Mouse (Mus musculus) urinary bladder, postnatal 0 days (tissue): Measurements from ENCODE around the gene Gm3776. TPM values are rescaled to one million over a fixed set of nuclear protein-coding genes. Genes with fewer than 3 reads are reported as not detected.

Experiments
- polyA plus RNA-seq: library from polyadenylated mRNA; unstranded; fragments of >200 nt; fragmentation: Nextera tagmentation; extraction: Ambion mirVana; gene quantifications from 2 replicates; pipeline ENCODE4 v1.2.1, GENCODE M21; 2015

The Gm3776 gene
- polyA plus RNA-seq: 1.4 and 1.5 TPM in 2 replicates

GRCm38 (mm10) chr9:78256914-78257313 lies at the start of gene Gm3776:
Gm3776 (plus strand) TSS chr9:78257129.

GRCm38 (mm10) chr9:78230461-78230860 lies 26.5 kb upstream of the Gm3776 start, which contains the start of gene Gsta1:
Gsta1 (plus strand) TSS chr9:78230656.

GRCm38 (mm10) chr9:78289723-78290122 lies 32.8 kb downstream of the Gm3776 start, which contains the start of gene Gm10639:
Gm10639 (plus strand) TSS chr9:78289923.

GRCm38 (mm10) chr9:78314696-78315095 lies 57.8 kb downstream of the Gm3776 start, which contains the start of gene Omt2a:
Omt2a (minus strand) TSS chr9:78314796.

Other genes starting within 250 kb of the Gm3776 start
- not detected in 2 replicates for gene Gcm1, start 205.2 kb upstream of the Gm3776 start, polyA plus RNA-seq
- gene Fbxo9, start 148.1 kb upstream of the Gm3776 start, polyA plus RNA-seq: 32.6 and 35.6 TPM in 2 replicates
- gene Ick, start 147.9 kb upstream of the Gm3776 start, polyA plus RNA-seq: 12.4 and 14.2 TPM in 2 replicates
- 481 and 522 TPM in 2 replicates for gene Gsta4, start 74.4 kb upstream of the Gm3776 start, polyA plus RNA-seq
- gene Gsta1, start 26.5 kb upstream of the Gm3776 start, polyA plus RNA-seq: 1.9 and 2.7 TPM in 2 replicates
- 0.45 TPM in 1 of 2 replicates, not detected in the other for gene Gm10639, start 32.8 kb downstream of the Gm3776 start, polyA plus RNA-seq
- gene Omt2a, start 57.7 kb downstream of the Gm3776 start, polyA plus RNA-seq: 0.23 and 0.41 TPM in 2 replicates
- not detected in 2 replicates for gene Omt2b, start 70.5 kb downstream of the Gm3776 start, polyA plus RNA-seq
- gene Gsta2, start 98.7 kb downstream of the Gm3776 start, polyA plus RNA-seq: 9.0 and 11.7 TPM in 2 replicates
- gene Dppa5a, start 111.0 kb downstream of the Gm3776 start, polyA plus RNA-seq: 4.1 TPM in 2 replicates
- 32.6 and 47.5 TPM in 2 replicates for gene Ooep, start 121.6 kb downstream of the Gm3776 start, polyA plus RNA-seq
- 0.23 and 0.58 TPM in 2 replicates for gene Ddx43, start 138.6 kb downstream of the Gm3776 start, polyA plus RNA-seq
- gene Cgas, start 186.1 kb downstream of the Gm3776 start, polyA plus RNA-seq: 1.6 and 1.7 TPM in 2 replicates
- gene Mto1, start 191.1 kb downstream of the Gm3776 start, polyA plus RNA-seq: 14.5 and 15.9 TPM in 2 replicates
- gene Gm17324, start 191.7 kb downstream of the Gm3776 start, polyA plus RNA-seq: 0.75 and 0.99 TPM in 2 replicates
- gene Eef1a1, start 232.0 kb downstream of the Gm3776 start, polyA plus RNA-seq: 3,366 and 3,387 TPM in 2 replicates